Mouse (Mus musculus) A20 (cell line): ENCODE measurements around the gene Lbhd2.

Experiments used
- DNase-seq: peaks from one replicate; pipeline ENCODE4 v3.0.0-alpha.2; 2011; ENCODE audit warnings: low read depth, low spot score

The Lbhd2 gene

DNA sequence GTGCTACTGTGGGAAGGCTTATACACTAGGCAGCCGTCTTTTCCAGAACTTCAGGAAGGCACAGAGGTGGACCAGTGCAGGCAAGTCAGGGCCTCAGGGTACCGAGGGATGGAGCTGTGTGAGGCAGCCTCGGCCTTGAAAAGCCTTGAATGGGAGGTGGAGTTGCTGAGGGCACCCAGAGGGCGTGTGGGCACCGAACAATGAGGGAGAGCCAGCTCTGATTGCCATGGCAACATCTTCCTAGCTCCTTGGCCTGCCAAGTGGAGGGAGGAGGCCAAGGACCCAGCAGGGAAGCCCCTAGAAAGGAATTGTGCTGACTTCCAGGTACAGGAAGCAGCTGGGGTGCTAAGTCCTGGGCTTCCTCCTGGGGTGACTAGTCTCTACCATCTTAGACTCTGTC is 3.0 kb downstream of the Lbhd2 start:
- DNase-seq: no peak

DNA sequence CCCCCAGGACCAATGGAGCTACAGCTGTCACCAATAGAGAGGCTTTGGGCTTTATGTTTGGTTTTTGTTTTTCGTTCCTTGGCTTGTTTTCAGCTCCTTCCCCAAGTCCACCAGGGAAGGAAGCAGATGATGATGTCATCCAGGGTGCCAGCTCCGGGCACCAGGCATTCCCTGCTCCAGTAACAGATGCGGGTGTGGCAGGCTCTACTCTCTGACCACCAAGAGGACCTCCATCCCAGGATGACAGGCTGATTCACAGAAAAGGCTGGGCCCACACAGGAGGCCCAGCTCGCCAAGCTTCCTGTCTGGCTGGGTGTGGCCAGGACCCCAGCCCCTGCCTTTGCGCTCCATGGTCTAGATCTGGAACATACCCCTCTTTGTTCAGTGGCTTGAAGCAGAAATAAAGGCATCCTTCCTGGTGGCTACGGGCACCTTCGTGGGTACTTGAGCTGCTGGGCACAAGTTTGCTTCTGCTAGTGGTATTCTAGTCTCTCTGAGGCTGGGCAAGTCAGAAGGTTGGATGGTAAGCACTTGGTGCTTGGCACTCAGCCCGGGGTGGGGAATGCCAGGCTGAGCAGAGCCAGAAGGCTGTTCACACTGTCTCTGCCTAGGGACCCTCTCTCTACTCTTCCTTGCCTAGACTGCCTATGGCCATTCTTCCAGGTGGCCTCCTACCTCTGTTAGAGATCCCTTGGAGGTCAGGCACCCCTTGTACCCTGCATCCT is 5.2 kb downstream of the Lbhd2 start:
- DNase-seq: no peak

DNA sequence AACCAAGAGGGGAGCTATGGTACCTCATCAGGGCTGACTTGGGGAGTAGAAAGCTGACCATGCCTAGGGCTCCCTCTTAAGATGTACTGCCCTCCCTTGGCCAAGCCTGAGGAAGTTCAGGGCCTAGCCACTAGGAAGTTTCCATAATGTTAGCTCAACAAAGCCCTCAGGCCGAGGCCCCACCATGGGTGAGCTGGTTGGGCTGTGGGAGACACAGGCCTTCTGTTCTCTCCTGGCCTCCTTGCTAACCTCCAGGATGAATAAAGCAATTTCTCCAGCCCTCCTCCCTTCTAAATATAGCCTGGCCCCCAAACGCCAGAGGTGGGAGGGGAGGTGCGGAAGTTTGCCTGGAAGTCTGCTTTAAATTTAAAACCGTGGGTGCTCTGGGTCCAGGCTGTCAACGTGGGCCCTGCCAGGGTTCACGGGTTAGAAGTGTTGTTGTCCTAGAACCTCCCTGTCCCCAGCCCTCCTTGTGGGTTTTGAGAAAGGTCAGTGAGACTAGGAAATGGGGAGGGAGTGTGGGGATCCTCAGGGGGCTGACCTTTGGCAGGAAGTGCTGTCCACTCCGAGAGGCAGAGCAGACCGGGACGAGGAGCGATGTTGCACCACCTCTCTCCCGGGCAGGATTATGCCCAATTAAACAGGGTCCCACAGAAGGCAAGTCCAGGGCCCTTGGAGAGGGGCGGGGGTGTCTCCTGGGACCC is 6.1 kb downstream of the Lbhd2 start:
- DNase-seq: no peak

DNA sequence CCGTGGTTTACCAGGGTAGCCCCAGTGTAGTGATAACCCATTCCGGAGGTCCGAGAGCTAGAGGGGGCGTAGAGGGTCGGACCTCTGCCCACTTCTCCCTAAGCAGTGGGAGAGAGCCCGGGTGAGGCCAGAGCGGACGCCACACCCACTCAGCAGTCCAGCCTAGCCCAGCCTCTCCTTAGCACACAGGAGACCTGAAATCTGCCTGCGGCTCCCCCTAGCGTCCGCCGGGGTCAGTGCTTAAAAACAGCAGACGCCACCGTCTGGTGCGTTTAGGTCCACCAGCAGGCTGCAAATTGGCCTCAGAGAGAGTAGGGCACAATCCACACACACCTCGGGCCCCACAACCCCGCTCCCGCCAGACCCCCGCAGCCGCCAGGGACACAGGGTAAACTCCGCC is 6.7 kb downstream of the Lbhd2 start:
- DNase-seq: peak; percentile 84

DNA sequence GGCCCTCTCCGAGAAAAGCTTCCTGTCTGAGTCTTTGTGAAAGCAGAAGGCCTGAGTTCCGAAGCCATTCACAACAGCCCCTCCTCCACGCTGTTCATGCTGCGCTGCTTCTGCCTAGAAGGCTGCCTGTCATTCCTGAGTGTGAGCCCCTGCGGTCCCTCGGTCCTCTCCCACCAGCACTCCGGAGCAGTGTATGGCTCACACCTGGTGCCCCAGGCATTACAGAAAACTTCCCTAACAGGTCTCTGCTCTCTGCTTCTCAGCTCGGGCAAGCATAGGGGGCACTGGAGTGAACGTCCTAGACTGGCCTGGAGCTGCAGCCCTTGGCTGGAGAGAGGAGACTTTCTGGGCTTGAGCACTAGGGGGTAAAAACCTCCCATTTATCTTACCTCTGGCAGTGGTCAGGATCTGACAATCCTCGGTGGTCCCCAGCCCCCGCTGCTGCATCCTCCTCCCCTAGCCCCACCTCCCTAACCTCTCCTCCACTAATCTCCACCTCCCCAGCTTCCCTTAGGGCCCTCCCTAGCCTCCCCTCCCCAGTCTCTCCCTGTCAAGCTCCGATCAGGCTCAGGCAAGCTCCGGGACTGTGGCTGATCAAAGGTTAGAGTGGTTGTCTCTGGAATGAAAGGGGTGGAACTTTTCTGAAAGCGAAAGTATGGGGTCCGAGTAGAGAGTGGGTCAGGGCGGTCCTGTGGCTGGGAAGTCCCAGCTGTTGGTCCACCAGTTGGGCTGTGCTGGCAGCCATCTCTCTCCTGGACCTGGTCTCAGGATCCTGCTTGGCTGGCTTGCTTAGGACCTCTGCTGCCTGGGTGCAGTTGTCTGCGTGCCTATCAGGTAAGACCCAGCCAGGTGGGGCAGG is 10.5 kb downstream of the Lbhd2 start, which contains the start of gene Exoc3l4:
Gene Exoc3l4 (plus strand): TSS at position 97 of the 859 bp plus-strand sequence.
- DNase-seq: peak; percentile 55

DNA sequence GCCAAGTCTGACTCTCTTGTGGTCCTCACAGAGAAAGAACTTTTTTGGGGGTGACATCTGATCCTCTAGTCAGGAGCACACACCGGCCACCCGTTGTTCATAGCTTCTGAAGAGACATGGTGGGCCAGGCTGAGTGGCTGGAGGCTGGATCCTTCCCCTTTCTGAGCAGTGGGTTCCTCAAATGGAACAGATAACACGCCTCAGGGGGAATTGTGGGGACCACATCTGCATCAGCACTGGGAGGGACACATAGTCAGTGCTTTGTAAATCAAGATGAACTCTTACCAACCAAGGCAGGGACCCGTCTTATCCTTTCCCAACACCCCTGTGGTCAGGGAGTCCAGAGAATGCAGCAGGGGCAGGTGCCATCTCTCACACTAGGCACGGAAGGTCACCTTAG is 13.3 kb downstream of the Lbhd2 start:
- no peak for DNase-seq

DNA sequence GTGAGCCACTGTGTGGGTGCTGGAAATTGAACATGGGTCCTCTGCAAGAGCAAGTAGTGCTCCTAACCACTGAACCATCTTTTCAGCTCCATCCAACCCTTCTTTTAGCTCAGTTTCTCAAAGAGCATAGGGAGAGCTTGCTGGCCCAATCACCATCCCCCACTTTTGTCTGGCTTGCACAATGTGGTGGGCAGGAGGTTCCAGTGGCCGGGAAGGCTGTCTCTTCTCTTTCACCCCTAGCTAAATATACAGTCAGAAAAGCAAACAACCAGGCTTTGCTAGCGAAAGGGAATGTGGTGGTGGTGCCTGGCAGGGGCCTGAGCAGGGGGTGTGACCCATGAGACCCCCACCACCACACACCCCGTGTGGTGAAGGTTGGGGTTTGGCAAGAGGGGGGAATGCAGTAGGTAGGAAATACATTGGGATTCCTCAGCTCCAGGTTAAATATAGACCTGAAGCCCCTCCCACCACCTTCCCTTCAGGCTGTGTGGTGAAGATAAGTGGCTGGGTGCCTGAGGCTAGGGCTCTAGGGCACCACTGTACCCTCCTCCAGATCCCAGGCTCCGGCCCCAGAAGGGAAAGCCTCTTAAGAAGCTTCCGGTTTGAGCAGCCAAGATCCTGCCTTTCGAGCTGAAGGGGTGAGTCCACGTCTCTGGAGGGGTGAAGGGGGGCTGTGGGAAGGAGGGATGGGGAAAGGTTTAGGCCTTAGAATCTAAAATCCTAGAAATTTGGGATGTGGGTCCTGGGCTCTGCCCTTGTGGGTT is 14.5 kb downstream of the Lbhd2 start:
- no peak for DNase-seq

DNA sequence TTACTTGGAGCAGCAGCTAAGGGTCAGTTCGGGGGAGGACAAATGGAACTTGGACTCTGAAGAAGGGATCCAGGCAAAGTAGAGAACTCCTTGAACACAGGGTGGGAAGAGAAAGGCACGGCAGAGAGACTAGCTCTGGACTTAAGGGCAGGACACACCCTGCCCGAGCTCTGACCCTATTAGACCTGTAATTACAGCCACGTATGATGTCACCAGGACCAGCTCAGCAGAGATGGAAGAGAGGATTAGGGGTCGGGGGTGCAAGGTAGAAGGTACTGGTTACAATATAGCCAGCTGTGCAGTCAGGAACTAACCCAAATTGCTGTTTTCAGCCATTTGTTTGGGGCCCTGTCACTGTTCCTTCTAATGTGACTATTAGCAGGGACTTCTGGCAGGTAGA is 16.2 kb downstream of the Lbhd2 start:
- no peak for DNase-seq

DNA sequence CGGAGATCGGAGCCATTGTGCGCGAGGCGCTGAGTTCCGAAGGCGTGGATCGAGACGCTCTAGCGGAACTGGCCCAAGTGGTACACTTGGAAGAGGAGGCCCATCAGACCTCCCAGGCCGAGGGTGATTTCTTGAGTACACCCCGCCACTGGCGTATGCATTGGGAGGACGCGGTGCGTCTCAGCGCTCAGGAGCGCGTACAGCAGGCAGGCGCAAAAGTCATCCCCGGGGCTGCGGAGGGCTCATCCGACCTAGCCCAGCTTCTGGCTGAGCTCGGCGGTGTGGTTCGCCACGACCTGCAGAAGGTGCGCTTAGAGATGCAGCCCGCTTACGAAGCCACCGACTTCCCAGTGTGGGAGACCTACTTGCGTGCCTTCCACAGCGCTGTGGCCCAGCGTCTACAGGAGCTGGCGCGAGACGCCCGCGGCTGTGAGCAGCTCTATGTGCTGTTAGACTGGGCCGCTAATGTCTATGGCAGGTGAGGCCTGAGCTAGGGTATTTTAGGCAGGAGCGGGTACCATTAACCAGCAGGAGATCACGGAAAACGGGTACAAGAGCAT is 17.0 kb downstream of the Lbhd2 start:
- DNase-seq: no peak

DNA sequence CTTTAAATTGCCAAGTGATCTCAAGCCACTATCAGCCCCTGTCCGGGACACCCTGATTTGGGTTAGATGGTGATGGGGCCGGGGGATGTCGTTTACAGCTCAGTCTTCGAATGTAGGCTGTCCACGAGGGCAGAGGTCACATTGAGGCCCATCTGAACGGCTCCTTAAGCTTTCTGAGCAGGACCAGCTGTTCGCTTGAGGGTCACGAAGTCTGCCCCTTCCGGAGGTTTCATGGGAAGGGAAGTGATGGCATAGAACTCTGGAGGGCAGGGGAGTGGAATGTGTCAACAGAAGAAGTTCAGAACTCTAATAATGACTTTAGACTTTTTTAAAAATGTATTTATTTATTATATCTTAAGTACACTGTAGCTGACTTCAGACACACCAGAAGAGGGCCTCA is 17.9 kb downstream of the Lbhd2 start:
- DNase-seq: no peak

DNA sequence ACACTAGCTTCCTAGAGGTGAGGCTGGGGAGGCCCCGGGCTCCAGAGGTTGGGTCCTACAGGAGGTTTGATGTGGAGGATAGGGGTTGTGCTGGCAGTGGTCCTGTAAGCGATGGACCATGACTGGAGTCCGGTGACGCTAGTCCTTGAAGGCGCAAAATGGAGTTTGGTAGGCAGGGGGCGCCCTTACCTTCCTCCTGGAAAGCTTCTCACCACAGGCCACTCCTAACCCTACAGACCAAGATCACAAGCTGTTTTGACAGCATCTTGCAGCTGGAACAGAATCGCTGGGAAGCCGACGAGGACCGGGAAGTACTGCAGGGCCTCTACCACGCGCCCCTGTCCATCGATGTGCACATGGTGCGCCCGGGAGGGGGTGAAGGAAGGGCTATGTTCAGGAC is 18.6 kb downstream of the Lbhd2 start:
- DNase-seq: peak; percentile 69

DNA sequence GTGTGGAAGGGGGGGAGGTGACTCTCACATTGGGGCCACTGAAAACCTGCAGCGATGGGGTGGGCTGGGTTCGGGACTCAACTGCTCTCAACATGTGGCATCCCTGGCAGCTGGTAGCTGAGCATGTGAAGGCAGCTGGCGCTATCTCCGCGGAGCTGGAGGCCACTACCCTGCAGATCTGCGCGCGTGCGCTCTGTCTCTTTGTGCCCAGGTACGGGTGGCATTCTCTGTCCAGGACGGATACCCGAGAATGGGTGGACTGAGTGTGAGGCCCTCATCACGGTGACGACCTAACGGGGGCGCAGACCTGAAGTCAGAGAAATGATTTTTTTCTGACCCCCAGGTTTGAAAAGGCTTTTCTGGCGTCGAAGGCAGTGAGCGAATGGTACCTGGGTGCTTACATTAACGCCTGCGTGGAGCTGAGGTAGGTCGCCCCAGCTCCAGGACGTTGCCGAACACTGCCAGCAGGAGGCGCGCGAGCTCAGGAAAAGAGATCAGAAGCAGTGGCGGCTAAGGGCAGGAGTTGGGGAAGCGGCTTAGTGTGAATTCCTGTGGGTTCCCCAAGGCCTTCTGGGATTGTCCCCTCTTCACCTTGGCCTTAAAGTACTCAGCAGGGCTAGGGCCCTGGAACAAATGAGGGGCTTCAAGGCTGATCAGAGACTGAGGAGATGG is 19.3 kb downstream of the Lbhd2 start:
- peak; percentile 81 for DNase-seq

DNA sequence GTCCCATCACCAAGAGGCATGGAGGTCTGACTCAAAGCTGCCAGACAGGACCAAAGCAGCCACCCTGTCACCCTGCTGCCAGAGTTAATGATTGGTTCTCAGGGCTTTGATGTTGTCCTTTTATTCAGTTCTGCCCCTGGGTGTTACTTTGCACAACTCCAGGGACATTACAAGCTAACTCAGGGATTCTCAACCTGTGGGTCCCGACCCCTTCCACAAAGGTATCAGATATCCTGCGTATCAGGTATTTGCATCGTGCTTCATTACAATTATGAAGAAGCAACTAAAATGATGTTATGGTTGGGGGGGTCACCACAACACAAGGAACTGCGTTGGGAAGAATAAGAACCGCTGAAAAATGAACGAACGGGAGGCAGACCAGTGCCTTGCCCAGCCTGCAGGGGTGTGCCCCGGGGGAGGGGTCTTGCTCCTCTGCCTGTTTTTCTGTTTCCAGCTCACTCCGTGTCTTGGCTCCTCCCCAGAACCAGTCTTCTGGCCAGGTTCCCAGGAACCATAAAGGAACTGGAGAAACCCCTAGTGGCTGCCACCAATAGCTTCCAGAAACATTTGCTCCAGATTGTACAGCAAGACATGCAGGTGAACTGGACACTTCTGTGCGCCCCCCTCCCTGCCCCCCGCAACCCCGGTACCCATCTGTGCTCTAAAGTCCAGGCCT is 21.0 kb downstream of the Lbhd2 start:
- no peak for DNase-seq

DNA sequence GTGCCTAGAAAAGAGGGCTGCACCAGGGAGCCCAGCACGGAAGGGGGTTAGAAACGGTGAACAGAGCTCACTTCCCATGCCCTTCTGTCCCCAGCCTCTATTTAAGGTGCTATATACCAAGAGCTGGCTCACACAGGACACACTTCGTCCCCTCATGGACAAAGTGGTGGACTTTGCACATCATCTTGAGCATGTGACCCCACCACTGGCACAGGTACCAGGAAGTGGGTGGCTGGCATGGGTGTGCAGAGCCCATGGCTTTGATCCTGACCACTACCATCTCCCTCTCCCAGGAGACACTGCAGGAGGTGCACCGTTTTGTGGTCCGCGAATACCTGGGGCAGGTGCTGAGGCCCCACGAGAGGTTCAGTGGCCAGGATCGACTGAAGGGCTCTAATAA is 21.8 kb downstream of the Lbhd2 start:
- DNase-seq: no peak

DNA sequence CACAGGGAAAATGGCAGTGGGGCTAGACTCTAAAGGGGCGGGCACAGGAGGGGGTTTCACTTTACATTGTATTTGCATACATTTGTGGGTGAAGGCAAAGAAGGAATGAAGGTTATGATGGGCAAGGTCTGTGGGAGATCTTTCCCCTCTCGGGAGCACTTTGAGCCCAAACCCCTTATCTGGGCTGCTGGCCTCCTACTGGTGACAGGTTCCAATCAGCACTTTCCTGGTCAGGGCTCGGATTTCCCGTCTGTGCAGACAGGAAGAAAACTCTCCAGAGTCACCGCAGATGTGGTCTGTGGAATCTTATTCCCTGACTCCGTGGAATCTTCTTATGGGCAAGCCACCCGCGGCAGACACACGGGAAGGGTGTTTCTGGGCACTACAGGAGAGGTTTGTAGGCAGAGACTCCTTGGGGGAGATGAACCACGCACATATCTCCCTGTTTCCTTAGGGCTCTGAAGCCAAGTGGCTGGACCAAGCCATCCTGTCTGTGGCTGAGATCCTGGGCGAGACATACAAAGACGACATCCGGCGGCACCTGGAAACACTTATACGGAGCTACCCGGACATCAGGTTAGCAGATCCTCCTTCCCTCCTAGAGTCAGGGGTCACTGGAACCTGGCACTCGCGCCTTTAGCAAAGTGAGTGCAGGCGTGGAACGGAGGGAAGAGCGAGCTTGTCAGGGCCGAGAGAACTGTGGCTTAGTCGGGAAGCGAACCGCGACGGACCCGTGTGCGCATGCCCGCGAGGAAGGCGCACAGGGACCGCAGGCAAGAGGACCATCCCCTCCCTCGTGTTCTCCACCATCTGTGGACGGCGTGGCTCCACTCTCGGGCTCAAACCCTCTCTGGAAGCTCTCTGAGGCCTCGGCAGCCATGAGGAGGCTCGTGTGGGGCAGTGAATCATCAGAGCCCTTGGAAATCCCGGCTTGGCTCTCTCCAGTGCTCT is 22.6 kb downstream of the Lbhd2 start:
- DNase-seq: peak; percentile 69

DNA sequence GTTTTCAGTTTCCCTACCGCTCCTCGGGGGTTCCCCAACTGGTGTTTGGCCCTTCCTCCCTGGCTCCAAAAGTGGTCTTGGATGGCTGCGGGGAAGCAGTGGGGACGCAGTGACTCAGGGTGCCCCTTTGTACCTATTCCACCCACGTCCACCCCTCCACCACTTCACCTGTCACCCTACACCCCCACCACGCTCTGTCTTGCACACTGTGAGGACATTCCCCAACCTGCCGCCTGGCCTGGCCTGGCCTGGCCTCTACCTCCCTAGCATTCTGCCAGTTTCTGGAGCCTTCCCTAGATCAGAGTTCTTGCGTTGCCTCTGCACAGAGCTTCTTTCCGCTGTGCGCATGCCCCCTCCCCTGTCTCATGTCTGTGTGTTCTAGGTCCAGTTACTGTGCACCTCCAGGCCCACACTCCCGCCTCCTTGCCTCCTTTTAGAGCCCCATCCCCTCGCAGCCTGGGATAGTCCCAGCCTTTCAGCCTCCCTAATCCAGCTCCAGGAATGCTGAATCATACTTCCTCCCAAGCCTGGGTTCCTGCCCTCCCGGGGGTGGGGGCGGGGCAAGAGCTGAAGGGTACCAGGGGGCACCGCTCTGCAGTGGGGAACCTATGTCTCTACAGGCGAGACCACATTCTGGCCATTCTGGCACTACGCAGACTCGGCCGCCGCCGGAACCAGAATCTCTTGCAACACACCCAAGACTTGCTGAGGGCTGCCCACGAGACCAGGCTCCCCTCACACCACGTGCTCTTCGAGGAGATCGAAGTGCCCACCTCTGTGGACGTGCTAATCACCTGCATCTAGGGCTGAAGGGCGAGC is 23.6 kb downstream of the Lbhd2 start:
- DNase-seq: no peak

DNA sequence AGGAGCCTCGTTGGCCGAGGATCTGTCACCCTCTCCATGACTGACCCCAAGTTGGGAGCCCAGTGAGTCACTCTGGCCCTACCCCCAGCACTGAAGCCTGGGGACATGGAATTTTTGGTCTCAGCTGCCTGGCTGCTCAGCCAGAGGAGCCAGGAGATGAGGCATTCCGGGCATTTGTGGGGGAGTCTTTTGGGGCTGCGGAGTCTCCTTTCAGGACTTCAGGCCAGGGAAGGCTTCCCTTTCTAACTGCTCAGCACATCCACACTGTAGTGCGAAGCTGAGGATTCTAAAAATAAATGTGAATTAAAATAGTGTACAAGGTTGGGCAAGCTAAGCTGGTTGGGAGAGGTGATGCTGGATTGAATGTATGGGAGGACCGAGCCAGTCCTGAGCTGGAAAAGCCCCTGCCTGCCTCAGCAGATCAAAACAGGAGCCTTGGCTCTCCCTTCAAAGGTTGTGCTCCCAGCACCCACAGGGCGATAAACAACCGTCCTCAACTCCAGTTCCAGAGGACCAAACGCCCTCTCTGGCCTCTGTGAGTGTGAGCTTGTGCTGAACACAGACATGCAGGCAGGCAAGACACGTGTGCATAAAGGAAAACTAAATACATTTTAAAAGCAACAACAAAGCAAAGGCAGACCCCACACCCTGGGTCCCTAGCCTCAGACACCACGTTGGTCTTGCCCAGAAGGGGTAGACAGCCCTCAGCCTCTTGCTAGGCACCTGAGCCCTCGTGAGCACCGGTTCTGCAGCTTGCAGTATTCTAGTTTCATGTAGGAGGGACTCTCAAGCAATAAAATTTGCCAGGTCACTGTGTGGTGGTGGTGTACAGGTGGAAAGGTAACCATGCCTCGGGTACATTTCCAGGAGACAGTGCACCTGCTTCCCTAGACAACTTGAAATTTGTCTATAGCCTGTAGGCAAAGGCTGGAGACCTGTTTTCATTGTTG is 24.5 kb downstream of the Lbhd2 start:
- no peak for DNase-seq
